Mouse (Mus musculus) cortical plate, adult 2 months (tissue): Measurements from ENCODE around the gene Gstt3.

ENCODE experiments used
- CTCF ChIP-seq: fragments of 200-500 bp; IDR thresholded peaks from 2 replicates; pipeline ENCODE4 v1.5.1; 2011; ENCODE audit warnings: mild to moderate bottlenecking, control low read depth, low read length; ENCODE audit not compliant: insufficient read depth; ENCODE audit errors: extremely low read depth
- POLR2A ChIP-seq: fragments of 200-500 bp; IDR thresholded peaks from 2 replicates; pipeline ENCODE4 v1.6.1; 2011; ENCODE audit warnings: mild to moderate bottlenecking, low read length, control low read depth; ENCODE audit not compliant: insufficient read depth; ENCODE audit errors: extremely low read depth

DNA sequence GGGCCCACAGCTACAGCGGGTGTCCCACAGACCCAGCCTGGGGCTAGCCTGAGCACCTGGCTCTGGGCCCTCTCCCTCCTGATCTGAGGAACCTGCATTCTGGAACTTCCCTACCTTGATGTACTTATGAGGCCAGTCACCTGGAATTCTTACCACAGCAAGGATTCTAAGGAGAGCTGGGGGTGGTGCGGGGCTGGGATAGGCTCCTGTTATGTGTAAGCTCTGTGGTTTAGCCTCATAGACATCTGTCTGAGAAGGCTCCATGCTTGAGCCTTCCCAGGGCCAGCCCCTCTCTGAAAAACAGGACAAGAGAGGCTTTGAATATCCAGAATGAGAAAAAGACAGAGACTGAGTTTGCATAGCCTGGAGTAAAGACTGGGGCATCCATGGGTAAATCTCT lies 41.2 kb upstream of the Gstt3 start, which contains the start of gene Gstt4:
- TF ChIP-seq CTCF, result no peak
- no peak for TF ChIP-seq POLR2A
